Mouse (Mus musculus): ENCODE results near the gene Kmt2b. TPM values are rescaled to one million over a fixed set of nuclear protein-coding genes. Genes with fewer than 3 reads are reported as not detected.
A peak's percentile ranks its signal among the peaks of the same experiment; 100 is the strongest.

The Kmt2b gene
- polyA plus RNA-seq, 1 experiment: 38.1 TPM

- H3K27me3 ChIP-seq (ENCODE audit: control insufficient read depth, insufficient read depth, low read length): no peaks in the 10 kb centered on the region
- H3K36me3 ChIP-seq (ENCODE audit: control insufficient read depth, insufficient read depth, low read length): peaks cover 14% of the 10 kb centered on the region
- no peak within 1 kb of the TSS for H3K27ac ChIP-seq (ENCODE audit: insufficient read depth, low read depth, low read length)
- peaks cover 3% of the 10 kb centered on the region; the same call in 1 of the 2 replicates for H3K4me1 ChIP-seq (ENCODE audit: control insufficient read depth, insufficient read depth, insufficient read length, low read length)
- TF ChIP-seq POLR2A (IDR thresholded peaks at IDR 0.05; ENCODE audit: low read depth, low read length) (no peak), CTCF (IDR thresholded peaks at IDR 0.05; ENCODE audit: extremely low read depth, insufficient read length, insufficient replicate concordance, low read depth, low read length) (no peak)
- WGBS: 46% methylated on average over 8 of the region's 8 CpGs
- no peak within 1 kb of the TSS for H3K4me3 ChIP-seq (ENCODE audit: low read depth, low read length)
These were observed 24.3 kb upstream of the Kmt2b start, which contains the start of gene Upk1a for GRCm38 (mm10) chr7:30612654-30613402. TSS of gene Upk1a (minus strand) at chr7:30612847.

GRCm38 (mm10) chr7:30610043-30610442 lies 21.5 kb upstream of the Kmt2b start:
- TF ChIP-seq POLR2A (IDR thresholded peaks at IDR 0.05; ENCODE audit: low read depth, low read length) (no peak), CTCF (IDR thresholded peaks at IDR 0.05; ENCODE audit: extremely low read depth, insufficient read length, insufficient replicate concordance, low read depth, low read length) (no peak)
- no peaks in the 10 kb centered on the region for H3K36me3 ChIP-seq (ENCODE audit: control insufficient read depth, insufficient read depth, low read length)
- whole genome bisulfite sequencing: 45% methylated on average over 7 of the region's 7 CpGs
- H3K27me3 ChIP-seq (ENCODE audit: control insufficient read depth, insufficient read depth, low read length): no peaks in the 10 kb centered on the region
- no peak overlapping the region for H3K27ac ChIP-seq (ENCODE audit: insufficient read depth, low read depth, low read length)
- no peak overlapping the region for H3K4me3 ChIP-seq (ENCODE audit: low read depth, low read length)
- peaks cover 5% of the 10 kb centered on the region for H3K4me1 ChIP-seq (ENCODE audit: control insufficient read depth, insufficient read depth, insufficient read length, low read length)

GRCm38 (mm10) chr7:30608476-30608875 lies 19.9 kb upstream of the Kmt2b start:
- no peak overlapping the region for H3K27ac ChIP-seq (ENCODE audit: insufficient read depth, low read depth, low read length)
- H3K4me3 ChIP-seq (ENCODE audit: low read depth, low read length): no peak overlapping the region
- WGBS: 48% methylated on average over 16 of the region's 16 CpGs
- TF ChIP-seq POLR2A (IDR thresholded peaks at IDR 0.05; ENCODE audit: low read depth, low read length) (no peak), CTCF (IDR thresholded peaks at IDR 0.05; ENCODE audit: extremely low read depth, insufficient read length, insufficient replicate concordance, low read depth, low read length) (no peak)
- no peaks in the 10 kb centered on the region for H3K36me3 ChIP-seq (ENCODE audit: control insufficient read depth, insufficient read depth, low read length)
- peaks cover 5% of the 10 kb centered on the region for H3K4me1 ChIP-seq (ENCODE audit: control insufficient read depth, insufficient read depth, insufficient read length, low read length)
- no peaks in the 10 kb centered on the region for H3K27me3 ChIP-seq (ENCODE audit: control insufficient read depth, insufficient read depth, low read length)

GRCm38 (mm10) chr7:30607706-30608309 lies 19.3 kb upstream of the Kmt2b start:
- peak; percentile 82 for TF ChIP-seq CTCF (IDR thresholded peaks at IDR 0.05; ENCODE audit: extremely low read depth, insufficient read length, insufficient replicate concordance, low read depth, low read length)
- no peak for TF ChIP-seq POLR2A (IDR thresholded peaks at IDR 0.05; ENCODE audit: low read depth, low read length)

GRCm38 (mm10) chr7:30604944-30605343 lies 16.4 kb upstream of the Kmt2b start:
- H3K36me3 ChIP-seq (ENCODE audit: control insufficient read depth, insufficient read depth, low read length): no peaks in the 10 kb centered on the region
- H3K27me3 ChIP-seq (ENCODE audit: control insufficient read depth, insufficient read depth, low read length): no peaks in the 10 kb centered on the region
- 70% methylated on average over 8 of the region's 8 CpGs for WGBS
- H3K27ac ChIP-seq (ENCODE audit: insufficient read depth, low read depth, low read length): no peak overlapping the region
- TF ChIP-seq CTCF (IDR thresholded peaks at IDR 0.05; ENCODE audit: extremely low read depth, insufficient read length, insufficient replicate concordance, low read depth, low read length) (no peak), POLR2A (IDR thresholded peaks at IDR 0.05; ENCODE audit: low read depth, low read length) (no peak)
- H3K4me3 ChIP-seq (ENCODE audit: low read depth, low read length): no peak overlapping the region
- peaks cover 15% of the 10 kb centered on the region for H3K4me1 ChIP-seq (ENCODE audit: control insufficient read depth, insufficient read depth, insufficient read length, low read length)

More at GRCm38 (mm10) chr7:30607706-30608309, 19.3 kb upstream of the Kmt2b start:
- no peak overlapping the region for H3K4me3 ChIP-seq (ENCODE audit: low read depth, low read length)
- peaks cover 9% of the 10 kb centered on the region for H3K4me1 ChIP-seq (ENCODE audit: control insufficient read depth, insufficient read depth, insufficient read length, low read length)
- H3K36me3 ChIP-seq (ENCODE audit: control insufficient read depth, insufficient read depth, low read length): no peaks in the 10 kb centered on the region
- H3K27me3 ChIP-seq (ENCODE audit: control insufficient read depth, insufficient read depth, low read length): no peaks in the 10 kb centered on the region
- no peak overlapping the region for H3K27ac ChIP-seq (ENCODE audit: insufficient read depth, low read depth, low read length)
- whole genome bisulfite sequencing: 17% methylated on average over 8 of the region's 8 CpGs

GRCm38 (mm10) chr7:30604424-30604823 lies 15.9 kb upstream of the Kmt2b start:
- 70% methylated on average over 8 of the region's 8 CpGs for WGBS
- Histone ChIP-seq H3K27ac (ENCODE audit: insufficient read depth, low read depth, low read length) (no peak overlapping the region), H3K4me1 (ENCODE audit: control insufficient read depth, insufficient read depth, insufficient read length, low read length) (peaks cover 18% of the 10 kb centered on the region), H3K4me3 (ENCODE audit: low read depth, low read length) (no peak overlapping the region), H3K27me3 (ENCODE audit: control insufficient read depth, insufficient read depth, low read length) (no peaks in the 10 kb centered on the region), H3K36me3 (ENCODE audit: control insufficient read depth, insufficient read depth, low read length) (no peaks in the 10 kb centered on the region)
- TF ChIP-seq CTCF (IDR thresholded peaks at IDR 0.05; ENCODE audit: extremely low read depth, insufficient read length, insufficient replicate concordance, low read depth, low read length): no peak
- no peak for TF ChIP-seq POLR2A (IDR thresholded peaks at IDR 0.05; ENCODE audit: low read depth, low read length)

- WGBS: 16% methylated on average over 3 of the region's 3 CpGs
- H3K27ac ChIP-seq (ENCODE audit: insufficient read depth, low read depth, low read length): peak overlapping the region; percentile 52
- peaks cover 16% of the 10 kb centered on the region for H3K4me1 ChIP-seq (ENCODE audit: control insufficient read depth, insufficient read depth, insufficient read length, low read length)
- H3K36me3 ChIP-seq (ENCODE audit: control insufficient read depth, insufficient read depth, low read length): no peaks in the 10 kb centered on the region
- H3K27me3 ChIP-seq (ENCODE audit: control insufficient read depth, insufficient read depth, low read length): no peaks in the 10 kb centered on the region
- no peak for TF ChIP-seq POLR2A (IDR thresholded peaks at IDR 0.05; ENCODE audit: low read depth, low read length)
- no peak for TF ChIP-seq CTCF (IDR thresholded peaks at IDR 0.05; ENCODE audit: extremely low read depth, insufficient read length, insufficient replicate concordance, low read depth, low read length)
- H3K4me3 ChIP-seq (ENCODE audit: low read depth, low read length): no peak overlapping the region
These were observed 14.1 kb upstream of the Kmt2b start for GRCm38 (mm10) chr7:30602583-30602982.

All from small intestine, adult 2 months (tissue).